Mouse (Mus musculus) heart, embryonic 15.5 days (tissue): ENCODE measurements around the gene Pgghg. TPM values are rescaled to one million over a fixed set of nuclear protein-coding genes. Genes with fewer than 3 reads are reported as not detected.
A peak's percentile ranks its signal among the peaks of the same experiment; 100 is the strongest.

ENCODE experiments used
- ATAC-seq: fragments of 200-750 bp; cut with Nextera tagmentation; replicated peaks from 2 replicates; pipeline ENCODE4 v1.8.0; 2017; ENCODE audit warnings: low read depth, moderate TSS enrichment; ENCODE audit not compliant: insufficient number of reproducible peaks, insufficient read depth, low FRiP score
- H3K27ac ChIP-seq: fragments of 300-500 bp; sonication (generic); 2 replicates; pipeline ENCODE4 v1.5.1; 2015; ENCODE audit warnings: mild to moderate bottlenecking, inconsistent platforms
- H3K27me3 ChIP-seq: fragments of 300-500 bp; sonication (generic); 2 replicates; pipeline ENCODE4 v1.6.1; 2015; ENCODE audit warnings: inconsistent platforms
- H3K36me3 ChIP-seq: fragments of 300-500 bp; sonication (generic); 2 replicates; pipeline ENCODE4 v1.6.1; 2015; ENCODE audit warnings: mild to moderate bottlenecking, inconsistent platforms
- H3K4me1 ChIP-seq: fragments of 300-500 bp; sonication (generic); replicated peaks from 2 replicates; pipeline ENCODE4 v1.6.1; 2015; ENCODE audit warnings: inconsistent platforms
- H3K4me2 ChIP-seq: fragments of 300-500 bp; sonication (generic); 2 replicates; pipeline ENCODE4 v1.6.1; 2015; ENCODE audit warnings: inconsistent platforms, mild to moderate bottlenecking, moderate library complexity
- H3K4me3 ChIP-seq: fragments of 300-500 bp; sonication (generic); 2 replicates; pipeline ENCODE4 v1.5.1; 2015; ENCODE audit warnings: mild to moderate bottlenecking, inconsistent platforms
- H3K9ac ChIP-seq: fragments of 300-500 bp; sonication (generic); 2 replicates; pipeline ENCODE4 v1.6.1; 2015; ENCODE audit warnings: mild to moderate bottlenecking, inconsistent platforms
- H3K9me3 ChIP-seq: fragments of 300-500 bp; sonication (generic); replicated peaks from 2 replicates; pipeline ENCODE4 v1.6.1; 2016; ENCODE audit warnings: inconsistent platforms
- WGBS: fragments of 180-500 bp; shearing (Covaris S2); methylation state at CpG from one replicate; pipeline ENCODE4 v1.1.7; 2015; ENCODE audit warnings: mixed read lengths; 5-methylcytosine and 5-hydroxymethylcytosine counted together
- polyA plus RNA-seq: library from polyadenylated mRNA; unstranded; fragments of >200 nt; fragmentation: Nextera tagmentation; extraction: Ambion mirVana; gene quantifications from 2 replicates; pipeline ENCODE4 v1.2.1, GENCODE M21; 2015

Gene Pgghg
- 9.3 and 15.5 TPM in 2 replicates for polyA plus RNA-seq

- peak within 1 kb of the TSS; percentile 90 for H3K27ac ChIP-seq
- peaks cover 9% of the 10 kb centered on the region; the same call in 1 of the 2 replicates for H3K36me3 ChIP-seq
- ATAC-seq, result peak; percentile 88
- H3K4me3 ChIP-seq, result peak within 1 kb of the TSS; percentile 64
- WGBS, result 2% methylated on average over 33 of the region's 33 CpGs
- H3K9me3 ChIP-seq, result no peaks in the 10 kb centered on the region
- H3K4me1 ChIP-seq, result peaks cover 28% of the 10 kb centered on the region
- peaks cover 3% of the 10 kb centered on the region; the same call in 1 of the 2 replicates for H3K27me3 ChIP-seq
- peak within 1 kb of the TSS; percentile 69 for H3K4me2 ChIP-seq
- peak within 1 kb of the TSS; percentile 74 for H3K9ac ChIP-seq
These were observed at the start of gene Pgghg for GRCm38 (mm10) chr7:140941222-140942051. Pgghg (plus strand) TSS chr7:140941391.

GRCm38 (mm10) chr7:140894031-140894430 lies 47.2 kb upstream of the Pgghg start:
- Histone ChIP-seq H3K27me3 (no peaks in the 10 kb centered on the region), H3K9ac (no peak overlapping the region), H3K36me3 (peaks cover 73% of the 10 kb centered on the region), H3K4me2 (no peak overlapping the region), H3K4me1 (peaks cover 1% of the 10 kb centered on the region; the same call in 1 of the 2 replicates), H3K9me3 (no peaks in the 10 kb centered on the region), H3K4me3 (no peak overlapping the region), H3K27ac (no peak overlapping the region)
- no peak for ATAC-seq
- 93% methylated on average over 7 of the region's 7 CpGs for WGBS

GRCm38 (mm10) chr7:140894611-140895010 lies 46.6 kb upstream of the Pgghg start:
- H3K4me2 ChIP-seq, result no peak overlapping the region
- no peak overlapping the region for H3K4me3 ChIP-seq
- H3K27ac ChIP-seq, result no peak overlapping the region
- peaks cover 7% of the 10 kb centered on the region for H3K4me1 ChIP-seq
- H3K9ac ChIP-seq, result no peak overlapping the region
- H3K9me3 ChIP-seq, result no peaks in the 10 kb centered on the region
- WGBS, result 89% methylated on average over 3 of the region's 3 CpGs
- no peak for ATAC-seq
- no peaks in the 10 kb centered on the region for H3K27me3 ChIP-seq
- H3K36me3 ChIP-seq, result peaks cover 68% of the 10 kb centered on the region

GRCm38 (mm10) chr7:140897863-140898262 lies 43.3 kb upstream of the Pgghg start:
- no peak for ATAC-seq
- peaks cover 23% of the 10 kb centered on the region for H3K4me1 ChIP-seq
- no peak overlapping the region for H3K9ac ChIP-seq
- no peak overlapping the region for H3K4me3 ChIP-seq
- WGBS, result 78% methylated on average over 7 of the region's 7 CpGs
- no peak overlapping the region for H3K4me2 ChIP-seq
- no peaks in the 10 kb centered on the region for H3K27me3 ChIP-seq
- no peaks in the 10 kb centered on the region for H3K9me3 ChIP-seq
- no peak overlapping the region for H3K27ac ChIP-seq
- H3K36me3 ChIP-seq, result peaks cover 50% of the 10 kb centered on the region

GRCm38 (mm10) chr7:140899121-140899520 lies 42.1 kb upstream of the Pgghg start:
- Histone ChIP-seq H3K4me3 (peak overlapping the region; percentile 45), H3K4me1 (peaks cover 23% of the 10 kb centered on the region), H3K9ac (peak overlapping the region; percentile 57; the same call in 1 of the 2 replicates), H3K27ac (peak overlapping the region; percentile 85), H3K27me3 (no peaks in the 10 kb centered on the region), H3K9me3 (no peaks in the 10 kb centered on the region), H3K4me2 (peak overlapping the region; percentile 63), H3K36me3 (peaks cover 42% of the 10 kb centered on the region)
- 79% methylated on average over 3 of the region's 3 CpGs for WGBS
- ATAC-seq, result no peak

GRCm38 (mm10) chr7:140900220-140900619 lies 41.0 kb upstream of the Pgghg start, which contains the start of gene Cox8b:
Cox8b (minus strand) TSS chr7:140900446.
- no peaks in the 10 kb centered on the region for H3K9me3 ChIP-seq
- H3K4me2 ChIP-seq, result peak within 1 kb of the TSS; percentile 63
- H3K27me3 ChIP-seq, result no peaks in the 10 kb centered on the region
- peak within 1 kb of the TSS; percentile 45 for H3K4me3 ChIP-seq
- H3K36me3 ChIP-seq, result peaks cover 34% of the 10 kb centered on the region
- no peak; the same call in 1 of the 2 replicates for ATAC-seq
- H3K4me1 ChIP-seq, result peaks cover 23% of the 10 kb centered on the region
- H3K9ac ChIP-seq, result peak within 1 kb of the TSS; percentile 57
- peak within 1 kb of the TSS; percentile 85 for H3K27ac ChIP-seq
- 40% methylated on average over 10 of the region's 10 CpGs for WGBS

GRCm38 (mm10) chr7:140902036-140902875 lies 38.9 kb upstream of the Pgghg start:
- no peak overlapping the region for H3K9ac ChIP-seq
- no peak overlapping the region for H3K4me3 ChIP-seq
- no peak overlapping the region for H3K27ac ChIP-seq
- H3K36me3 ChIP-seq, result peaks cover 19% of the 10 kb centered on the region
- no peaks in the 10 kb centered on the region for H3K9me3 ChIP-seq
- H3K27me3 ChIP-seq, result no peaks in the 10 kb centered on the region
- peaks cover 23% of the 10 kb centered on the region for H3K4me1 ChIP-seq
- 83% methylated on average over 15 of the region's 15 CpGs for WGBS
- no peak overlapping the region for H3K4me2 ChIP-seq
- no peak for ATAC-seq

GRCm38 (mm10) chr7:140903212-140903611 lies 38.0 kb upstream of the Pgghg start:
- Histone ChIP-seq H3K9ac (no peak overlapping the region), H3K9me3 (no peaks in the 10 kb centered on the region), H3K4me1 (peaks cover 23% of the 10 kb centered on the region), H3K36me3 (peaks cover 9% of the 10 kb centered on the region), H3K27me3 (no peaks in the 10 kb centered on the region), H3K27ac (no peak overlapping the region), H3K4me3 (no peak overlapping the region), H3K4me2 (no peak overlapping the region)
- 26% methylated on average over 13 of the region's 13 CpGs for WGBS
- no peak for ATAC-seq

GRCm38 (mm10) chr7:140905642-140906081 lies 35.5 kb upstream of the Pgghg start:
- no peak for ATAC-seq
- no peaks in the 10 kb centered on the region for H3K27me3 ChIP-seq
- no peak overlapping the region for H3K4me3 ChIP-seq
- no peaks in the 10 kb centered on the region for H3K36me3 ChIP-seq
- 49% methylated on average over 2 of the region's 2 CpGs for WGBS
- no peaks in the 10 kb centered on the region for H3K9me3 ChIP-seq
- H3K4me2 ChIP-seq, result no peak overlapping the region
- no peak overlapping the region for H3K9ac ChIP-seq
- H3K4me1 ChIP-seq, result peaks cover 13% of the 10 kb centered on the region
- no peak overlapping the region for H3K27ac ChIP-seq

- Histone ChIP-seq H3K27ac (no peak overlapping the region), H3K9me3 (no peaks in the 10 kb centered on the region), H3K27me3 (no peaks in the 10 kb centered on the region), H3K4me3 (no peak overlapping the region), H3K4me1 (peaks cover 4% of the 10 kb centered on the region; the same call in 1 of the 2 replicates), H3K36me3 (no peaks in the 10 kb centered on the region), H3K4me2 (no peak overlapping the region), H3K9ac (no peak overlapping the region)
- no peak for ATAC-seq
- 68% methylated on average over 13 of the region's 13 CpGs for WGBS
These were observed 34.1 kb upstream of the Pgghg start for GRCm38 (mm10) chr7:140907131-140907530.

- no peak for ATAC-seq
- H3K4me3 ChIP-seq, result no peak overlapping the region
- H3K9me3 ChIP-seq, result no peaks in the 10 kb centered on the region
- 81% methylated on average over 7 of the region's 7 CpGs for WGBS
- no peak overlapping the region for H3K9ac ChIP-seq
- H3K27me3 ChIP-seq, result no peaks in the 10 kb centered on the region
- no peak overlapping the region for H3K27ac ChIP-seq
- H3K36me3 ChIP-seq, result no peaks in the 10 kb centered on the region
- no peak overlapping the region for H3K4me2 ChIP-seq
- peaks cover 4% of the 10 kb centered on the region; the same call in 1 of the 2 replicates for H3K4me1 ChIP-seq
These were observed 33.5 kb upstream of the Pgghg start for GRCm38 (mm10) chr7:140907697-140908096.
